ENCODE assay signal across 7 mouse cellular contexts in genomic region chr4:95051311-95051871, GRCm38 (mm10). TPM values are rescaled to one million over a fixed set of nuclear protein-coding genes. Genes with fewer than 3 reads are reported as not detected.
DNase-seq lines count a peak whose midpoint lies in the region; ATAC-seq and TF ChIP-seq lines count a peak whose summit lies in the region.

No protein-coding gene starts in this region.

- peak overlapping the region; percentile 79 for H3K4me2 ChIP-seq in hindbrain, postnatal 0 days (ENCODE audit: low read depth, low read length)
- peak overlapping the region; percentile 86 for H3K4me2 ChIP-seq in limb, embryonic 15.5 days
- H3K4me2 ChIP-seq in midbrain, embryonic 14.5 days (ENCODE audit: low read length) = peak overlapping the region; percentile 97

- DNase-seq in MN1 (ENCODE audit: low spot score) = peak; percentile 62
- DNase-seq in brain, adult 2 months (ENCODE audit: low read depth, low spot score) = peak; percentile 54
- DNase-seq in frontal cortex, adult 2 months (ENCODE audit: extremely low spot score in 1 of 2, low spot score in 1 of 2) = peak; percentile 11 to 48
- DNase-seq in hindbrain, postnatal 0 days (ENCODE audit: low spot score) = peak; percentile 69
- DNase-seq in midbrain, embryonic 14.5 days = peak; percentile 73
- peak; percentile 9 to 21 for DNase-seq in spleen, postnatal 14 days (ENCODE audit: low spot score in 2 of 2)

- H3K27me3 ChIP-seq in hindbrain, postnatal 0 days (ENCODE audit: insufficient read depth, low read length) = no peaks in the 10 kb centered on the region
- no peaks in the 10 kb centered on the region for H3K27me3 ChIP-seq in limb, embryonic 15.5 days
- no peaks in the 10 kb centered on the region for H3K27me3 ChIP-seq in midbrain, embryonic 14.5 days (ENCODE audit: control insufficient read depth, insufficient read depth, low read length)

- peak overlapping the region; percentile 82 for H3K9ac ChIP-seq in hindbrain, postnatal 0 days (replicated peaks; ENCODE audit: low read length)
- peak overlapping the region; percentile 83 for H3K9ac ChIP-seq in limb, embryonic 15.5 days
- peak overlapping the region; percentile 80 for H3K9ac ChIP-seq in midbrain, embryonic 14.5 days (replicated peaks; ENCODE audit: low read length)

- peak overlapping the region; percentile 84 for H3K4me3 ChIP-seq in hindbrain, postnatal 0 days (ENCODE audit: low read length)
- H3K4me3 ChIP-seq in limb, embryonic 15.5 days = peak overlapping the region; percentile 79
- peak overlapping the region; percentile 70 for H3K4me3 ChIP-seq in midbrain, embryonic 14.5 days (replicated peaks; ENCODE audit: low read depth, low read length)

- H3K27ac ChIP-seq in hindbrain, postnatal 0 days = peak overlapping the region; percentile 92
- peak overlapping the region; percentile 96 for H3K27ac ChIP-seq in limb, embryonic 15.5 days
- peak overlapping the region; percentile 90 for H3K27ac ChIP-seq in midbrain, embryonic 14.5 days (replicated peaks; ENCODE audit: low read depth, low read length)

- under 1% methylated on average over 54 of the region's 54 CpGs for WGBS in hindbrain, postnatal 0 days
- under 1% methylated on average over 54 of the region's 54 CpGs for WGBS in limb, embryonic 15.5 days
- under 1% methylated on average over 54 of the region's 54 CpGs for WGBS in midbrain, embryonic 14.5 days

- no peaks in the 10 kb centered on the region for H3K36me3 ChIP-seq in hindbrain, postnatal 0 days (ENCODE audit: insufficient read depth, low read length)
- H3K36me3 ChIP-seq in limb, embryonic 15.5 days = no peaks in the 10 kb centered on the region
- H3K36me3 ChIP-seq in midbrain, embryonic 14.5 days (ENCODE audit: control insufficient read depth, insufficient read depth, low read length) = no peaks in the 10 kb centered on the region

- no peak for TF ChIP-seq CTCF in hindbrain, postnatal 0 days (IDR thresholded peaks at IDR 0.05; ENCODE audit: low read depth)

- H3K9me3 ChIP-seq in hindbrain, postnatal 0 days (ENCODE audit: low read length) = no peaks in the 10 kb centered on the region
- no peaks in the 10 kb centered on the region for H3K9me3 ChIP-seq in limb, embryonic 15.5 days
- no peaks in the 10 kb centered on the region for H3K9me3 ChIP-seq in midbrain, embryonic 14.5 days (ENCODE audit: control insufficient read depth, low read length)

- H3K4me1 ChIP-seq in hindbrain, postnatal 0 days (ENCODE audit: insufficient read depth, low read length) = peaks cover 7% of the 10 kb centered on the region
- H3K4me1 ChIP-seq in limb, embryonic 15.5 days = peaks cover 30% of the 10 kb centered on the region
- H3K4me1 ChIP-seq in midbrain, embryonic 14.5 days (ENCODE audit: control insufficient read depth, insufficient read depth, low read length) = peaks cover 23% of the 10 kb centered on the region

- no peak for ATAC-seq in hindbrain, postnatal 0 days
- no peak for ATAC-seq in limb, embryonic 15.5 days (ENCODE audit: insufficient number of reproducible peaks, low FRiP score, low TSS enrichment, low read depth)
- ATAC-seq in midbrain, embryonic 14.5 days (ENCODE audit: low FRiP score, low TSS enrichment) = peak; percentile 5; the same call in 1 of the 2 replicates

RNA-seq across cellular contexts. Expression of gene Jun, which starts 0.6 kb away (rescaled TPM):
- 41.8 and 45.5 TPM in 2 replicates for polyA plus RNA-seq in frontal cortex, adult 2 months (2012; rRNA removed)
- total RNA-seq in hindbrain, postnatal 0 days (2014; rRNA removed) = 74.4 and 86.4 TPM in 2 replicates
- 57.5 and 59.9 TPM in 2 replicates for polyA plus RNA-seq in hindbrain, postnatal 0 days (2015; fragmentation: Nextera tagmentation; extraction: Ambion mirVana)
- 109 and 112 TPM in 2 replicates for polyA plus RNA-seq in limb, embryonic 15.5 days (2015; fragmentation: Nextera tagmentation; extraction: Ambion mirVana)
- 23.5 and 29.8 TPM in 2 replicates for polyA plus RNA-seq in midbrain, embryonic 14.5 days (2014; fragmentation: Nextera tagmentation; extraction: Ambion mirVana)

Comparison
In these comparisons a context has a peak if more than half of its experiments do, and no peak if none do; other contexts are left out.
1. DNase-seq: peak in every context shown above with its lines; median percentile 73 in midbrain, embryonic 14.5 days; 69 in hindbrain, postnatal 0 days; 62 in MN1; 54 in brain, adult 2 months; 30 in frontal cortex, adult 2 months; 15 in spleen, postnatal 14 days.